Mouse (Mus musculus): ENCODE measurements around the gene Mapkap1.

GRCm38 (mm10) chr2:34537356-34537755 lies 130.8 kb downstream of the Mapkap1 start:
- TF ChIP-seq TCF3 (IDR thresholded peaks at IDR 0.05; ENCODE audit: insufficient read length, low read depth), result no peak
- TF ChIP-seq POLR2A (IDR thresholded peaks at IDR 0.05; ENCODE audit: insufficient read length, low read depth), result no peak
- no peak for TF ChIP-seq MYOD1 (IDR thresholded peaks at IDR 0.05; ENCODE audit: control insufficient read depth in 1 of 3, insufficient read length in 2 of 3, low read depth in 2 of 3)
- TF ChIP-seq MAX (IDR thresholded peaks at IDR 0.05; ENCODE audit: low read depth), result no peak
